Mouse (Mus musculus) regulatory T cell (primary cell): ENCODE results near the gene Adamts9.

ENCODE experiments used
- in situ Hi-C: fragments of 300-600 bp; cut with MboI, MseI; formaldehyde crosslinking; loops from one replicate; pipeline ENCODE4 v1.15.1; 2025; ENCODE audit warnings: high pct_unique_total_duplicates

Adamts9 gene

GRCm38 (mm10) chr6:92810628-92811027, 132.7 kb downstream of the Adamts9 start:
- in situ Hi-C loops, result no loop called here

GRCm38 (mm10) chr6:92809818-92810217, 133.5 kb downstream of the Adamts9 start:
- in situ Hi-C loops, result no loop called here

- in situ Hi-C loops, result no loop called here
These were observed 138.9 kb downstream of the Adamts9 start for GRCm38 (mm10) chr6:92804254-92804971.

DNA sequence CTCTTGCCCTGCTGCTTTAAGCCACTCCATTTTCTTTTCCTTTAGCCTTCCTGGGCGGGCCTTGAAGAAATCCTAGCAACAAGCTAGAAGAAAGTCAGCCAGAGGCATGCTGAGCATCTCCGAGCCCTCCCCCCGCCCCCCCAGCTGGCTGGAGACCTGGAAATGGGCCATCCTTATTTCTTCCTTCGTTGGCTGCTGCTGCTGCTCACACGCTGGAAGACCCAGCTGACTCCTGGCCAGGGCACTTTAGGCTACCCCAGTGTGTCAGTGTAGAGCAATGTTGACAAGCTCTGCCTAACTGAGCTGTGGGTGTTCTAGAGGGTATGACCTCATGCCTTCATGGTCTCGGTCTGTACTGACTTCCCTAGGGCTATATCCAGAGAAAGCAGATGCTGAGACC, 140.1 kb downstream of the Adamts9 start:
- in situ Hi-C loops, result no loop called here

DNA sequence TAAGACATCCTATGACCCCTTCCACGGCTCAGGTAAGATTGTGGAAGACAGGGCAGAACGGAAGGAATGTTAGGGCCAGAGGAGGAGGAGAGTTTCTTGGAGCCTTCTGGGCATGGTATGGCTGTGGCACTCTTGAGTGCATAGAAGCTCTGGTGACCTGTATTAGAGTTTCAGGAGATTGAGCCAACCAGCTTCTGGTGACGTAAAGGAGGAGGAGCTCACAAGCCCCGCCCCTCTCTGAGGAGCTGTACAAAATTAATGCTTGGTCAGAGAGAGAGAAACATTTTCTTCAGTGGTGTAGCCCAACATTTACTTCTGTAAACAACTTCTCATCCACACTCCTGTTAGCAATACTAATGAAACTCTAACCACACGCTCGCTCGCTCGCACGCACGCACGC, 140.9 kb downstream of the Adamts9 start:
- in situ Hi-C loops, result no loop called here

DNA sequence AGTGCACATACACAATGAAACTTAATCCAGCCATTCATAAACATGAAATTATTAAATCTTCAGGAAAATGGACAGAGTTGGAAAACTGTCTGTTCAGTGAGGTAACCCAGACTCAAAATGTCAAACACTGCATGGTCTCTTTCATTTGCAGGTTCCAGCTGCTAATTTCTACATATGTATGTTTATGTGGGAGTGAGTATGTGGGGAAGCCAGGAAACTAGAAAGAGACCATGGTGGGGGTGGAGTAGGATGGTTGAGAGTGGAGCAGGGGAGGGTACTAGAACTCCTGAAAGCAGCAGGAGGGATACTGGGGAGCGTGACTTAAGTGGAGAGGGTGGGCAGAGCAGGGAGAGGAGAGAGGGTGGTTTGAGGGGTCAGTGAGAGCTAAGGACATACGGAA, 141.8 kb downstream of the Adamts9 start:
- in situ Hi-C loops, result no loop called here

DNA sequence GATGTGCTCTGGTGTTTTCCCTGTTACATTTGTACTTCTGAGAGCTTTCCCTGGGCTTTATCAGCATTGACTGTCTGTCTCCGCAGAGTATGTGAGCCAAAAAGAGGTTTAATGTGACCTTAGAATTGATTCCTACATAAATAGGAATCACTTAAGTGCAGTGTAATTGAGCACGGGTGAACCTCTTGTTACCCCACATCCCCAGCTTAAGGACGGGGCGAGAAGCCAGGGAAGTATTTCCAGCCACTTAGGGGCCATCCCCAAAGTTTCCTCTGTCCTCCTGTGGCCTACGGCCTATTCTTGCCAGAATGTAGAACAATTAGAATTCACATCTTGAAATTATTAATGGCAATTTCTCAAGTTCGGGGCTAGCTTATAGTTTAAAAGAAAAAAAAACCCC, 149.5 kb downstream of the Adamts9 start:
- in situ Hi-C loops, result no loop called here

- in situ Hi-C loops, result no loop called here
These were observed 155.9 kb downstream of the Adamts9 start for GRCm38 (mm10) chr6:92787376-92787712.

- in situ Hi-C loops, result no loop called here
These were observed 156.5 kb downstream of the Adamts9 start for GRCm38 (mm10) chr6:92786701-92787375.

- in situ Hi-C loops, result no loop called here
These were observed 158.5 kb downstream of the Adamts9 start for GRCm38 (mm10) chr6:92784782-92785181.

DNA sequence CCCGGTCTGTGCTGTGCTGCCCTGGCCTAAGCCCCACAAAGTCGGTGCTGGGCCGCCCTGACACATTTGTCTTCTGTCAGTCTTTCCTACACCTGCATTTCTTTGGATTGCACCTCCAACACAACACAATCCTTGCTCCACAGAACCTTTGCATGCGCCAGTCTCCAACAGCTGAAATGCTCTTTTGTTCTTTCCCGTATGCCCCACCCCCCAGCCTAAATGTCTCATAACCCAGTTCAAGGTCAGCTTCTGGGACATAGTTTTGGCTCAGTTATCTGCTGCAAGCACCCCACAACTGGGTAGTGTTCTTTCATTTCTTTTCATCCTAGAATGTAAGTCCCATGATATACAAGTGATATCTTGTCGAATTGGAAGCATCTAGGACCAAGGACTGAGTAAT, 161.8 kb downstream of the Adamts9 start:
- in situ Hi-C loops, result no loop called here

DNA sequence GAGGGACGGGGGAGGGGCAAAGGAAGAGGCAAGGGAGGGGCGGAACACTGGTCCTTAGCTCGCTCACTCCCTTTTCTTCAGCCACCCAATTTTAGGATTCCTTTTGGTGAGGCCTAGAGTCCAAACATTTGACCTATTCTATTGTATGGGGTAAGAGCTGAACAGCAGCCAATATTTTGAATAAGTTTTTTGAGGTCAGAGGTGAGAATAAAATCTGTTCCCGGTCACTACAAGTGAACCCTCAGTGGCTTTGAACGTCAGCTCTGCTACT, 163.4 kb downstream of the Adamts9 start:
- in situ Hi-C loops, result no loop called here

DNA sequence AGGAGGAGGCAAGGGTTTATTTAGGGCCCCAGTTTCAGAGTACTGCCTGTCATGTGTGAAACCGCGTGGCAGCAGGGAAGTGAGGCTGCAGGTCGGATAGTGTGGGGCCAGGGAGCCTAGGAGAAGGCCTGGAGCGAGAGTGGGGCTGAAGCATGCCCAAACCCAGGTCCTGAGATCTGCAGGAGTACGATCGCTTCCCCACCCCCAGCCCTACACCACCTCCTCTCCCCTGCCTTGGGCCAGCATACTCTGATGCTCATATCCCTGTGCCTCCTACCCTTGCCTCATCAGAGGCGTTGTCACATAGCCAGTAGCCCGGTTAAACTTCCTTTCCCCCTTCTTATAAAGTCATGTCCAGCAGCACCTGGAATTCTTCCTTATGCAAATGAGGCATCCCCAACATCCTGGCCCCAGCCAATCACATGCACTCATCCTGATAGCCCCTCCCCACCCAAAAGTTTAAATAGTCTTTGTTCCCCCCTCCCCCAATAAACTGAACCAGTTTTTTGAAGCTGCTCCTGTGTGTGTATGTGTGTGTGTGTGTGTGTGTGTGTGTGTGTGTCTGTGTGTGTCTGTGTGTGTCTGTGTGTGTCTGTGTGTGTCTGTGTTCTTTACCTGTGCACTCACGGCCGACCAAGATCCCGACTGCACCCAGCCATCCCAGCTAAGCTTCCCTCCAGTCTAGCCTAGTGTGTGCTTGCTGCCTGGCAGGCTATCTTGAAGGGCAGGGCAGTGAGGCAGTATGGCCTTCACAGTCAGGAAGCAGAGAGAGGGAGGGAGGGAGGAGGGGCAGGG, 164.0 kb downstream of the Adamts9 start:
- in situ Hi-C loops, result no loop called here

- in situ Hi-C loops, result no loop called here
These were observed 166.9 kb downstream of the Adamts9 start for GRCm38 (mm10) chr6:92776356-92776755.

- in situ Hi-C loops, result no loop called here
These were observed 180.9 kb downstream of the Adamts9 start for GRCm38 (mm10) chr6:92762372-92762771.

DNA sequence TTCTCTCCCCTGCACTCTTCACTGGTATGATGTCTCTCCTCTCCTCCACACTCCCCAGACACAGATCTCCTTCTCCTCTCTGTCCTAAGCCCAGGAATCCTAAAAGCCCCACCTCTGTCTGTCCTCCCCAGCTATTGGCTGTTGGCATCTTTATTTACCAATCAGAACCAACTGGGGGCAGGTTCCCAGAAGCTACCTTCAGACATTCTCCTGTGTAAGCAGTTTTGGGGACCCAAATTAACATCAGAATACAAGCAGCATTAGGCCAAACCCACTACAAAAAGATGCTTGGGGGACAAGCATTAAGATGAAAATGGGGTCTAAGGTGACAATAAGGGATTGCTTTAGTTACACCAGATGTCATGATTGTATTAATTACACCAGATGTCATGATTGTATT, 183.7 kb downstream of the Adamts9 start:
- in situ Hi-C loops, result no loop called here

- in situ Hi-C loops, result no loop called here
These were observed 187.5 kb downstream of the Adamts9 start for GRCm38 (mm10) chr6:92755826-92756225.

- in situ Hi-C loops, result no loop called here
These were observed 190.6 kb downstream of the Adamts9 start for GRCm38 (mm10) chr6:92752737-92753136.

GRCm38 (mm10) chr6:92749420-92749819, 193.9 kb downstream of the Adamts9 start:
- in situ Hi-C loops, result no loop called here

GRCm38 (mm10) chr6:92743605-92744004, 199.7 kb downstream of the Adamts9 start:
- in situ Hi-C loops, result no loop called here

- in situ Hi-C loops, result no loop called here
These were observed 206.2 kb downstream of the Adamts9 start for GRCm38 (mm10) chr6:92737116-92737515.

DNA sequence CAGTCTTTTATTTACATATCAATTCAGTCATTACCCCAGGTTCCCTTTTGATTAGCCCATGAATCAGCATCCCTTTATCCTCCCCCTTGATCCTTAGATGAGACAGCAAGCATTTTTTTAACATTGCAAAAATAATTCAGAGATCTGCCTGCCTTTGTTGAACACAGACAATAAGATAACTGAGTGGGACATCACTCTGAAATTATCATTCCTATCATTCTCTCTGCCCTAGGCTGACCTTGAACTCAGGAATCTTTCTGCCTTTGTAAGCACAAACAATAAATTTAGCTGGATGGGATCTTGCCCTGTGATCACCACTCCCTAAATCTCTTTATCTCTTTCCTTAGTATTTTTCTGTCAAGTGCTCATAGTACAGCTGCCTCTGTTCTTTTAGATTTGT, 209.6 kb downstream of the Adamts9 start:
- in situ Hi-C loops, result no loop called here

DNA sequence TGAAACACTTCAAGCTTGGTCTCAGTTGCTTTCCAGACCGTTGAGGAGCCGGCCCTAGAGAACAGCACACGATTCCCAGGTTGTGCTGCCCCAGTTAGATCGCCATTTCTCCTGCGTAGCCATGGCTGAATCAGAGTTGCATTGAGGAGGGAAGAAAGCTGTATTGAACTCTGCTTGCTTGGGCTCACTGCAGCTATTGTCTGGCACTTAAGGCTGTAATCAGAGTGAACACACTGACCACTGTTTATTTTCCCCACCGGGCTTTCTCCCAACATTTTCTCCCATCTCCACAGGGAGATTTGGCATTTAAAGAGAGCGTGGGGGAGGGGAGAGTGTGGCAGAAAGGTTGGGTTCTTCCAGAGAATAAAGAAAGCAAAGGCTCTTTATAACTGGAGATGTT, 214.8 kb downstream of the Adamts9 start:
- in situ Hi-C loops, result no loop called here
